Mouse (Mus musculus): ENCODE measurements around the gene Tex101.

- no peak for TF ChIP-seq CTCF (IDR thresholded peaks at IDR 0.05)
- no peak for TF ChIP-seq EP300 (IDR thresholded peaks at IDR 0.05)
Observed at GRCm38 (mm10) chr7:24661118-24661904, 15.2 kb downstream of the Tex101 start.

Measured in lung, postnatal 0 days (tissue).